Mouse (Mus musculus) embryonic fibroblast, embryonic 13.5 days (primary cell): Measurements from ENCODE around the gene Dazap1.
"Not testable (repeated sequence)": the region's sequence is repeated elsewhere in the genome, so short reads cannot be mapped to it uniquely, and the experiment has no call there.

ENCODE experiments used
- CTCF ChIP-seq: IDR thresholded peaks from 2 replicates; pipeline ENCODE4 v1.5.1; 2011; ENCODE audit warnings: mild to moderate bottlenecking, control low read depth, low read length, moderate library complexity, borderline replicate concordance; ENCODE audit not compliant: insufficient read depth
- POLR2A ChIP-seq: IDR thresholded peaks from 2 replicates; pipeline ENCODE4 v1.6.1; 2011; ENCODE audit warnings: low read depth, mild to moderate bottlenecking, control low read depth, low read length, moderate library complexity

- not testable (repeated sequence) for TF ChIP-seq CTCF, POLR2A
Observed at GRCm38 (mm10) chr10:80211547-80212103, 49.7 kb upstream of the Dazap1 start.
